Mouse (Mus musculus): ENCODE results near the gene Plekhg6. TPM values are rescaled to one million over a fixed set of nuclear protein-coding genes. Genes with fewer than 3 reads are reported as not detected.

Plekhg6 gene
- total and polyA plus RNA-seq, 3 experiments: not detected

DNA sequence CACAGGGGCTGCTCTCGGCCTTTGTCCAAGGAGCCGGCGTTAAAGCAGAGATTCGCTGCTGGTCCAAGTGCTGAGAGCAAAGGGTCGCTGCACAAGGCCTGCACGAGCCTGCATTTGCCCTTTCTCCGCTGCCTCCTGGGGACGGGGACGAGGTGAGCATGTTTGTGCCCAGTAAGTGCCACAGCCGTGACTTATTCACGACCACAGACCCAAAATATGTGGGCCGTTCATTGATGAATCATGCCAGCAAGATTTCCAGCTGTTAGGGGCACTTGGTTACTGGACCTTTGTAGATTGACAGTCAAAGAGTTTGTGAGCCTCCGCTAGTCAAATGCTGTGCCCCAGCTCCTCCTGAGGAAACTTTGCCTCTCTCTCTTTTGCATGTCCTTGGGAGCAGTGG lies 42.9 kb upstream of the Plekhg6 start:
- Histone ChIP-seq H3K4me3 (ENCODE audit: low read depth, low read length) (no peak overlapping the region), H3K27me3 (ENCODE audit: insufficient read depth, low read length) (no peaks in the 10 kb centered on the region), H3K4me1 (ENCODE audit: insufficient read depth, low read depth, low read length) (no peaks in the 10 kb centered on the region), H3K9me3 (replicated peaks) (peaks cover 72% of the 10 kb centered on the region), H3K36me3 (replicated peaks) (no peaks in the 10 kb centered on the region)
- ATAC-seq (ENCODE audit: extremely low read depth, insufficient number of reproducible peaks, low FRiP score, poor library complexity, severe bottlenecking): no peak
- DNase-seq (ENCODE audit: low spot score): no peak
- no peak for TF ChIP-seq CTCF (IDR thresholded peaks at IDR 0.05; ENCODE audit: low read depth, low read length)
- no peak for TF ChIP-seq POLR2AphosphoS5 (IDR thresholded peaks at IDR 0.05; ENCODE audit: insufficient replicate concordance, low read depth, low read length)
- no peak for TF ChIP-seq TAL1 (conservative IDR thresholded peaks at IDR 0.05; ENCODE audit: low read depth, low read length)
- no peak for TF ChIP-seq GATA1 (IDR thresholded peaks at IDR 0.05; ENCODE audit: borderline replicate concordance, low read length)
- no peak for TF ChIP-seq GATA2 (IDR thresholded peaks at IDR 0.05; ENCODE audit: borderline replicate concordance, low read depth, low read length)

DNA sequence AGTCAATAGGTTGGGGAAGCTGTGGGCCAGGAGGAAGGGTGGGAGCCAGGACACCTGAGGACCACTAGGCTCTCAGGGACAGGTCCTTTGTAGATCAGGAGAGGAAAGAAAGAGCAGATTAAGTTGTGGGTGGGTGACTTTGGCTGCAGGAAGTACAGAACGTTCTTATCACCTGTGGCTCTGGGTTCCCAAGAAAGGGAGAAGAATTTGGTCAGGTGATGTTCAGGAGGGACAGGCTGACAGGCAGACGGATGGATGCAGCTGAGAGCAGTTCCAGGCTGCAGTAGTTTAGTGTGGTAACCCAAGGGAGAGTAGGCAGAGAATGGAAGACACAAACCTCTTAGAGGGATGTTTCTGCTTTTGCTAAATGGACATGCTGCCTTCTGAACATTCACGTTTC lies 42.5 kb upstream of the Plekhg6 start:
- H3K36me3 ChIP-seq (replicated peaks): no peaks in the 10 kb centered on the region
- DNase-seq (ENCODE audit: low spot score): no peak
- no peak for ATAC-seq (ENCODE audit: extremely low read depth, insufficient number of reproducible peaks, low FRiP score, poor library complexity, severe bottlenecking)
- peaks cover 73% of the 10 kb centered on the region for H3K9me3 ChIP-seq (replicated peaks)
- no peaks in the 10 kb centered on the region for H3K27me3 ChIP-seq (ENCODE audit: insufficient read depth, low read length)
- no peaks in the 10 kb centered on the region for H3K4me1 ChIP-seq (ENCODE audit: insufficient read depth, low read depth, low read length)
- TF ChIP-seq GATA1 (IDR thresholded peaks at IDR 0.05; ENCODE audit: borderline replicate concordance, low read length): no peak
- H3K4me3 ChIP-seq (ENCODE audit: low read depth, low read length): no peak overlapping the region

DNA sequence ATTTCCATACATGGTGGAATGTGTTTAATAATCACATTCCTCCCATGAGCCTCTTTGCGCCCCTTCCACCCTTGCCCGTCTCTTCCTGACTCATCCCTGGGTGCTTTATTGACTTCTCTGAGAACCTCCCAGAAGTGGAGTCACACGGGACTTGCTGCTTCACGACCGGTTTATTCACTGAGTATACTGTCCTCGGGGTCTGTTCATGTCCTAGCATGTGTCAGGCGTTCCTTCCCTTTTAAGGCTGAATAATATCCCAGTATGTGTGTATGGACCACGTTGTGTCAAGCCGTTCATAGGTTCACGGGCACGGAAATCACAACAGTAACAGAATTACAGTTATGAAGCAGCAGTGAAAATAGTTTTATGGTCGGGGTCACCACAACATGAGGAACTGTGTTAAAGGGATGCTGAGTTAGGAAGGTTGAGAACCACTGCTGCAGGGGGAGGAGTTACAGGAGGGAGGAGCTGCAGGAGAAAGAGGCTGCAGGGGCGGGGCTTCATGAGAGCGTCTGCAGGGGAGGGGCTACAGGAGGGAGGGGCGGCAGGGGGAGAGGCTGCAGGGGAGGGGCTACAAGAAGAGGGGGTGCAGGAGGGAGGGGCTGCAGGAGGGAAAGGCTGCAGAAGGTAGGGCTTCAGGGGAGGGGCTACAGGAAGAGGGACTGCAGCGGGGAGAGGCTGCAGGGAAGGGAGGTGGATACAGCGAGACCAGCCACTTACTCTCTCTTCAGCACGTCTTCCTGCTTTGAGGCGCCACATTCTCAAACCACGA lies 41.6 kb upstream of the Plekhg6 start:
- H3K27me3 ChIP-seq (ENCODE audit: insufficient read depth, low read length): no peaks in the 10 kb centered on the region
- TF ChIP-seq GATA1 (IDR thresholded peaks at IDR 0.05; ENCODE audit: borderline replicate concordance, low read length) (no peak), GATA2 (IDR thresholded peaks at IDR 0.05; ENCODE audit: borderline replicate concordance, low read depth, low read length) (no peak), POLR2AphosphoS5 (IDR thresholded peaks at IDR 0.05; ENCODE audit: insufficient replicate concordance, low read depth, low read length) (no peak), CTCF (IDR thresholded peaks at IDR 0.05; ENCODE audit: low read depth, low read length) (no peak), TAL1 (conservative IDR thresholded peaks at IDR 0.05; ENCODE audit: low read depth, low read length) (no peak)
- no peak for ATAC-seq (ENCODE audit: extremely low read depth, insufficient number of reproducible peaks, low FRiP score, poor library complexity, severe bottlenecking)
- H3K9me3 ChIP-seq (replicated peaks): peaks cover 73% of the 10 kb centered on the region
- no peaks in the 10 kb centered on the region for H3K36me3 ChIP-seq (replicated peaks)
- H3K4me1 ChIP-seq (ENCODE audit: insufficient read depth, low read depth, low read length): no peaks in the 10 kb centered on the region
- no peak overlapping the region for H3K4me3 ChIP-seq (ENCODE audit: low read depth, low read length)
- no peak for DNase-seq (ENCODE audit: low spot score)

DNA sequence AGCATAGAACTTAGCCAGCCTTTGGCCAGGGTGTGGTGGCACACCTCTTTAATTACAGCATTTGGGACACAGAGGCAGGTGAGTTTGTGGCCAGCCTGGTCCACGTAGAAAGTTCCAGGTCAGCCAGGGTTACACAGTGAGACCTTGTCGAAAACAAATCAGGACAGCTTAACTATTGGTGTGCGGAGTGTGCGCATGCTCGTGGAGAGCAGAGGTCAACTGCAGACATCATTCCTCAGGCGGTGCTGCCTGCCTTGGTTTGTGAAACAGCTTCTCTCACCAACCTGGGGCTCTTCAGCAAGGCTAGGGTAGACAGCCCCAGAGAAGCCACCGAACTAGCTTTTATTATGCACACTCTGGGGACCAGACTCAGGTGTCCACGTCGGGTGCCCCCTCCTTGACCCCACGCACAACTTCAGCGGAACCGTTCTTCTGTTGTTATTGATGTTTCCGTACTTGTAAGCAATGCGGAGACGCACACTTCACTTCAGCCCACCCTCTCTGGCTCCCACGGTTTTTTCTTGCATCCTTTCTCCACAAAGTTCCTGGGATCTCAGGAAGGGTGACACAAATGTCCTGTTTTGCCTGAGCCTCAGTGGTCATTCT lies 40.0 kb upstream of the Plekhg6 start:
- H3K36me3 ChIP-seq (replicated peaks): no peaks in the 10 kb centered on the region
- no peaks in the 10 kb centered on the region for H3K4me1 ChIP-seq (ENCODE audit: insufficient read depth, low read depth, low read length)
- no peak overlapping the region for H3K4me3 ChIP-seq (ENCODE audit: low read depth, low read length)
- TF ChIP-seq GATA2 (IDR thresholded peaks at IDR 0.05; ENCODE audit: borderline replicate concordance, low read depth, low read length) (no peak), POLR2AphosphoS5 (IDR thresholded peaks at IDR 0.05; ENCODE audit: insufficient replicate concordance, low read depth, low read length) (no peak), GATA1 (IDR thresholded peaks at IDR 0.05; ENCODE audit: borderline replicate concordance, low read length) (no peak), TAL1 (conservative IDR thresholded peaks at IDR 0.05; ENCODE audit: low read depth, low read length) (no peak), CTCF (IDR thresholded peaks at IDR 0.05; ENCODE audit: low read depth, low read length) (no peak)
- no peaks in the 10 kb centered on the region for H3K27me3 ChIP-seq (ENCODE audit: insufficient read depth, low read length)
- peaks cover 65% of the 10 kb centered on the region for H3K9me3 ChIP-seq (replicated peaks)
- DNase-seq (ENCODE audit: low spot score) (no peak), ATAC-seq (ENCODE audit: extremely low read depth, insufficient number of reproducible peaks, low FRiP score, poor library complexity, severe bottlenecking) (no peak)

DNA sequence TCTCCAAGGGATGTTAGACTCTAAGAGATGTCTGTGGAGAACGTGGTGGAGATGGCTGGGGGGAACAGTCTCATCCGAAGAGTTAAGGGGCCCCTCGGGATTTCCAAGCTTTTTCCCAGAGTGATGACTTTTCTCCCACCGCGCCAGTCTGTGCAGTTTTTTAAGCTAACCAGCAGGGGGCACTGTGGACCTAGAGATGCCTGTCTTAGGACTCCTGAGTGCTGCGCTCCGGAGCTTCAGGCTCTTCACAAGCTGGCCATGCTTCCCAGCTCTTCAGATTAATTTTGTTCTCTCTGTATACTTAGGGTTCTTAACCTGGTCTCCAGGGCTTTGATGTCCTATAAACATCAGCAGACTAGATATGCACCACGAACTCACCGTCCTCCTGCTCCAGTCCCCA lies 38.2 kb upstream of the Plekhg6 start:
- Histone ChIP-seq H3K4me3 (ENCODE audit: low read depth, low read length) (no peak overlapping the region), H3K27me3 (ENCODE audit: insufficient read depth, low read length) (no peaks in the 10 kb centered on the region), H3K9me3 (replicated peaks) (peaks cover 62% of the 10 kb centered on the region), H3K4me1 (ENCODE audit: insufficient read depth, low read depth, low read length) (no peaks in the 10 kb centered on the region), H3K36me3 (replicated peaks) (no peaks in the 10 kb centered on the region)
- DNase-seq (ENCODE audit: low spot score) (no peak), ATAC-seq (ENCODE audit: extremely low read depth, insufficient number of reproducible peaks, low FRiP score, poor library complexity, severe bottlenecking) (no peak)
- no peak for TF ChIP-seq GATA2 (IDR thresholded peaks at IDR 0.05; ENCODE audit: borderline replicate concordance, low read depth, low read length)
- no peak for TF ChIP-seq TAL1 (conservative IDR thresholded peaks at IDR 0.05; ENCODE audit: low read depth, low read length)
- TF ChIP-seq CTCF (IDR thresholded peaks at IDR 0.05; ENCODE audit: low read depth, low read length): no peak
- no peak for TF ChIP-seq GATA1 (IDR thresholded peaks at IDR 0.05; ENCODE audit: borderline replicate concordance, low read length)
- TF ChIP-seq POLR2AphosphoS5 (IDR thresholded peaks at IDR 0.05; ENCODE audit: insufficient replicate concordance, low read depth, low read length): no peak

DNA sequence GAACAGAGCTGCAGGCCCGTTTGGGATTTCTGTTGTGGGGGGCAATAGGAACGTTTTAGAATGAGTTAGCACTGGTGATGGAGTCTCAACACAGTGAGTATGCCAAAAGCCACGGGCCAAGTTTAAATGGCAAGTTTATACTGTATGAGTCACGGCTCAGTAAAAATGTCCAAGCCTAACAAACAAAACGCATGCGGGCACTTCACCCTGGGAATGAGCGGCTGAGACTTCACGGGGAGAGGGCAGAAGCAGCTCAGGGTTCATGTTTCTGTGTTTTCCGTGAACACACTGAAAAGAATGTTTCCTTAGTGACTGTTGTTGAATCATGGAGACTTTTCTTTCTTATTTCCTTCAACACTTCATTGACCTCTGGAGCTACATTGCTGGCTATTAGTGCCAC lies 32.7 kb upstream of the Plekhg6 start:
- no peak for TF ChIP-seq GATA1 (IDR thresholded peaks at IDR 0.05; ENCODE audit: borderline replicate concordance, low read length)
- no peak for TF ChIP-seq POLR2AphosphoS5 (IDR thresholded peaks at IDR 0.05; ENCODE audit: insufficient replicate concordance, low read depth, low read length)
- no peak for TF ChIP-seq TAL1 (conservative IDR thresholded peaks at IDR 0.05; ENCODE audit: low read depth, low read length)
- TF ChIP-seq CTCF (IDR thresholded peaks at IDR 0.05; ENCODE audit: low read depth, low read length): no peak
- TF ChIP-seq GATA2 (IDR thresholded peaks at IDR 0.05; ENCODE audit: borderline replicate concordance, low read depth, low read length): no peak

More for the DNA sequence above, 32.7 kb upstream of the Plekhg6 start:
- peaks cover 53% of the 10 kb centered on the region for H3K9me3 ChIP-seq (replicated peaks)
- H3K27me3 ChIP-seq (ENCODE audit: insufficient read depth, low read length): no peaks in the 10 kb centered on the region
- H3K4me3 ChIP-seq (ENCODE audit: low read depth, low read length): no peak overlapping the region
- no peaks in the 10 kb centered on the region for H3K36me3 ChIP-seq (replicated peaks)
- ATAC-seq (ENCODE audit: extremely low read depth, insufficient number of reproducible peaks, low FRiP score, poor library complexity, severe bottlenecking) (no peak), DNase-seq (ENCODE audit: low spot score) (no peak)
- no peaks in the 10 kb centered on the region for H3K4me1 ChIP-seq (ENCODE audit: insufficient read depth, low read depth, low read length)
